Mouse (Mus musculus) adrenal gland, postnatal 36 days (tissue): Measurements from ENCODE around the gene Zfp185. TPM values are rescaled to one million over a fixed set of nuclear protein-coding genes. Genes with fewer than 3 reads are reported as not detected.
"Not testable (repeated sequence)": the region's sequence is repeated elsewhere in the genome, so short reads cannot be mapped to it uniquely, and the experiment has no call there.

Source experiments
- DNase-seq, 2 experiments: peaks; one replicate each; pipeline ENCODE4 v3.0.0; 2021; ENCODE audit warnings: mixed read lengths in 1 of 2
- microRNA-seq: library from miRNA; unstranded; fragments of <30 nt; microRNA quantifications from one replicate; pipeline ENCODE4 v1.2.0, GENCODE M21; 2021
- total RNA-seq, 2 experiments: library from RNA; stranded (reverse); gene quantifications; 2 replicates each; pipeline ENCODE4 v1.2.3; 2021

The Zfp185 gene
- total RNA-seq, 2 experiments from 2014 or later: 3.4 TPM

DNA sequence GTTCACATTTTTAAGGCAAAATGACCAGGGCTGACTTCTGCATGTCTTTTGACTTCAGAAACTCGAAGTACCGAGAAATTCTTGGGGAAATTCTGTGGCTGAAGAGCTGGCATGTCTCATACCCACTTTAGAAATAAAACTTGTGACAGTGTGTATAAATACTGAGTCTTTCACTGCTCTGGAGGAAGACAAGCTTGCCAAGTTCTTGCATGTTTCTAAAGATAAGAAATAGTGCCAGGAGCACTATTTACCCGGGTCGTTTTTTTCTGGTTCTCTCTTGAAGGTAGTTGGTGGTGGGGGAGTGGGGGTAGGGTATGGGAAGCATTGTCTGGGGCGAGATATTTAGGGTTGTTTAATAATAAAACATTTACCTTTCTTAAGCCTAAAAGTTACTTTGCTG, 75.2 kb downstream of the Zfp185 start:
- no peak for DNase-seq

DNA sequence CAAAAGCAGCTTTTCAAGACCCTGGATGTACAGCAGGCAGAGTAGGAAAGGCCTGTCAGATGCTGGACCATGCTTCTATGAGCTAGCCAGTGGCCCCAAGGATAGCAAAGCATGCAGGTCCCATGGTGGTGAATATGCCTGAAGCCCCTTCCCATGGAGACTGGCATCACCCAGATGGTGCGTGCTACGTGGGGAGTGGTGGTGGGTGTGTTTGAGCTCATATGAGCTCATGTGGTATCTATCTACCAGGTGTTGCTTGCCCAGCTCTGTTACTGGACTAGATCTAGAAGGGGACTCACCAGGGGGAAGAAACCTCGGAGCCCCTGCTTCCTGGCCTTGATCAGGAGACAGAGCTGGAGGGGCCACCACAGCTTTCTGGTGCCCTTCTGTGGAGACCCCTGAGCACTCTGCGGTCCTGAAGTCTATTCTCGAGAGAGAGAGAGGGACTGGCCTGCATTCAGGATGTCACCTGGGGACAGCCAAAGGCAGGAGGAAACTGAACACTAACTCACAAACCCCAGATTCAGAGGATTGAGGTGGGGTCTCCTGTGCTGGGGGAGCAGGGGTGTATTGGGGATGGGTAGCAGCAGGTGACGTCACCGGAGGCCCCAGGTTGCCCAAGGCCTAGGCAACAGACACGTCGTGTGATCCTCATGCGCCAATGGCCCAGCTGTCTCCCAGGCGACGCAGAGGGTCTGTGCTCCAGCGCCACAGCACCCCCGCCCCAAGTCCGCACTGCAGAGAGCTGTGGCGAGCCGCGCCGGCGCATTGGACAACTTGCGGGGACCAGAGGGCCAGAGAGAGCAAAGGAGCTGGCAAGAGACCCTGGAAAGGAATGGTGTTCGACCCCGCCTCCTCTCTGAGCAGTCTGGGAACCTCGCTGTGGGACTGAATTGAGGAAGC, 76.6 kb downstream of the Zfp185 start:
- no peak for DNase-seq

DNA sequence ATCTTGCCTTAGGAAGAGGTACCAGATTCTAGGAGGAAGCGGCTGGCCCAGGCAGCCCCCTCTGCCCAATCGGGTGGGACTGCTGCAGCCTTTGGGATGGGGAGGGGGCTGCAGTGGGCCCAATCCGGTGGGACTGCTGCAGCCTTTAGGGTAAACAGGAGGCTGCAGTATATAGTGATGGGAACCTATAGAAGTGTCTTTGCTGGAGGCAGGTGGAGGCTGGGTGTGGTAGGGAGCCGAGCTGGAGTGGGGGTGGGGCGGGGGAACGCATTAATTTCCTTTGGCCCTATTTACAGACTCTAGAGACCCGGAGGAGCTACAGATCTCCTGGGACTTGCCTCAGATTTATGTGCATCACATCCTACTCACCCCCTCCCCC, 77.3 kb downstream of the Zfp185 start, which contains the start of gene Pnma3:
Pnma3 (plus strand) TSS at position 373 of the 379 bp plus-strand sequence.
- no peak for DNase-seq

DNA sequence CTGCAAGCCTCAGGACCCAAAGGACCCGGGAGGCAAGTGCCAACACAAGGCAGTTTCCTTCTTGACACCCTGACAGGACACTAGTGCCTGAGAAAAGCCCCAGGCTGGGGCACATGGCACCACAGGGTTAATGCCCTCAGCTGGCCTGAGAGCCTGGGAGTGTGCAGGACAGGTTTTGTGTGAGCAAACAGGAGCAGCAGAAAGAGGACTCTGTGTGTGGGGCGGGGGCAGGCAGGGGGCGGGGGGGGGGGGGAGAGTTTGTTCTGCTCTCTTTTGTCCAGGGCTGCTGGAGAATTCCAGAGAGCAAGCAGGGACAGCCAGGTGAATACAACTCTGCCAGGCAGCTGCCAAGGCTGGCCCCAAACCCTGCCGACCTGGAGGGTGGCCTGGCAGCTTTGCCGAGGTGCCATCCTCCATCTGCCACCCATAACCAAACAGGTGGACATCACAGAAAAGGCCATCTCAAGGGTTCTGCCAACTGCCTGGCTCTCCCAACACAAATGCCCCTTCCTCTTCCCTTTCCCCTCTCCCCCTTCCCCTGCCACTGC, 79.7 kb downstream of the Zfp185 start:
- DNase-seq: not testable (repeated sequence)

Small RNAs within 50 kb of the gene (microRNA-seq; reads per million reads assigned to microRNA genes)
- 2.7 reads per million, percentile 5 among the genes with 10 or more reads in this experiment for gene Mir2137

Other genes starting within 250 kb of the Zfp185 start
- under 1 TPM in 1 of 2 experiments, not detected in 1; 0.07 TPM for gene Gabrq, start 162.2 kb upstream of the Zfp185 start, total RNA-seq
- gene Cetn2, start 68.9 kb upstream of the Zfp185 start, total RNA-seq: 10 to 100 TPM; 48.7 to 49.5 TPM
- gene Nsdhl, start 68.8 kb upstream of the Zfp185 start, total RNA-seq: 10 to 100 TPM; 48.7 to 50.8 TPM
- under 1 TPM; 0.10 to 0.30 TPM for gene Pnma5, start 49.8 kb downstream of the Zfp185 start, total RNA-seq
- under 1 TPM; 0.10 to 0.13 TPM for gene Pnma3, start 77.4 kb downstream of the Zfp185 start, total RNA-seq
- 1 to 10 TPM in 1 of 2 experiments, under 1 TPM in 1; 0.53 to 1.2 TPM for gene Xlr4a, start 95.1 kb downstream of the Zfp185 start, total RNA-seq
- gene Xlr3a, start 109.8 kb downstream of the Zfp185 start, total RNA-seq: under 1 TPM; 0.53 to 0.76 TPM
- gene Gm14685, start 129.7 kb downstream of the Zfp185 start, total RNA-seq: under 1 TPM in 1 of 2 experiments, not detected in 1; 0.13 TPM
- not detected for gene Xlr5b, start 161.5 kb downstream of the Zfp185 start, total RNA-seq
- under 1 TPM in 1 of 2 experiments, not detected in 1; 0.10 TPM for gene DXBay18, start 162.1 kb downstream of the Zfp185 start, total RNA-seq
- not detected for gene Spin2d, start 189.7 kb downstream of the Zfp185 start, total RNA-seq
- 10 to 100 TPM in 1 of 2 experiments, 1 to 10 TPM in 1; 5.4 to 10.2 TPM for gene Xlr3b, start 204.9 kb downstream of the Zfp185 start, total RNA-seq
- gene Xlr4b, start 227.0 kb downstream of the Zfp185 start, total RNA-seq: under 1 TPM in 1 of 2 experiments, not detected in 1; 0.63 TPM
- gene F8a, start 241.0 kb downstream of the Zfp185 start, total RNA-seq: 10 to 100 TPM in 1 of 2 experiments, 1 to 10 TPM in 1; 9.0 to 10.1 TPM